Mouse (Mus musculus) forebrain, embryonic 13.5 days (tissue): ENCODE results near the gene Gm20792. TPM values are rescaled to one million over a fixed set of nuclear protein-coding genes. Genes with fewer than 3 reads are reported as not detected.
"Not testable (repeated sequence)": the region's sequence is repeated elsewhere in the genome, so short reads cannot be mapped to it uniquely, and the experiment has no call there.

Experiments used
- ATAC-seq: fragments of 200-750 bp; cut with Nextera tagmentation; 2 replicates; pipeline ENCODE4 v1.8.0; 2017
- H3K27ac ChIP-seq: fragments of 300-500 bp; sonication (generic); 2 replicates; pipeline ENCODE4 v1.5.1; 2015; ENCODE audit warnings: inconsistent platforms, mild to moderate bottlenecking, moderate library complexity
- H3K27me3 ChIP-seq: fragments of 300-500 bp; sonication (generic); 2 replicates; pipeline ENCODE4 v1.6.1; 2015; ENCODE audit warnings: mild to moderate bottlenecking, inconsistent platforms
- H3K36me3 ChIP-seq: fragments of 300-500 bp; sonication (generic); 2 replicates; pipeline ENCODE4 v1.6.1; 2015; ENCODE audit warnings: mild to moderate bottlenecking, inconsistent platforms; ENCODE audit not compliant: poor library complexity, severe bottlenecking
- H3K4me1 ChIP-seq: fragments of 300-500 bp; sonication (generic); 2 replicates; pipeline ENCODE4 v1.6.1; 2015; ENCODE audit warnings: inconsistent platforms
- H3K4me2 ChIP-seq: fragments of 300-500 bp; sonication (generic); 2 replicates; pipeline ENCODE4 v1.6.1; 2015; ENCODE audit warnings: inconsistent platforms, mild to moderate bottlenecking, moderate library complexity
- H3K4me3 ChIP-seq: fragments of 300-500 bp; sonication (generic); 2 replicates; pipeline ENCODE4 v1.5.1; 2015; ENCODE audit warnings: mild to moderate bottlenecking, inconsistent platforms
- H3K9ac ChIP-seq: fragments of 300-500 bp; sonication (generic); 2 replicates; pipeline ENCODE4 v1.6.1; 2015; ENCODE audit warnings: mild to moderate bottlenecking, inconsistent platforms
- H3K9me3 ChIP-seq: fragments of 300-500 bp; sonication (generic); replicated peaks from 2 replicates; pipeline ENCODE4 v1.6.1; 2016; ENCODE audit warnings: inconsistent platforms
- WGBS: fragments of 180-500 bp; shearing (Covaris S2); methylation state at CpG from one replicate; pipeline ENCODE4 v1.1.7; 2015; 5-methylcytosine and 5-hydroxymethylcytosine counted together
- polyA plus RNA-seq: library from polyadenylated mRNA; unstranded; fragments of >200 nt; fragmentation: Nextera tagmentation; extraction: Ambion mirVana; gene quantifications from 2 replicates; pipeline ENCODE4 v1.2.1, GENCODE M21; 2015

Gm20792 gene
- polyA plus RNA-seq = not detected in 2 replicates

DNA sequence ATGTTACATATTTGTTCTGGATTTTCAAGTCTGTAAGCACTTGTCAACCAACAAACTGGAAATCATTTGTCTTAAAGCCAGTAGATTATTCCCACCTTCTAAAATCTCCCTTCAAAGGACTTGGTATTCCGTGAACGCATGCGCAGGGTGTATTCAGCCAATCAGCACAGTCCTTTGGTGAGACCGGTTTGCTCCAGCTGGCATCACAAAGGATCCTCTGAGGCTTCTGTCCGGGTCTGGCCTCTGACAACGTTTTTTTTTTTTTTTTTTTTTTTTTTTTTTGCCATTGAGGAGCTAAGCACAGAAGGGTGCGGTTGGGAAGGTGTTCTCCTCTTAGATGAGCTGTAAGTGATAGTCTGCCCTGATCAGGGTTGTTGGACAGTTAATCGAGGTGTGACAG, at the start of gene Gm20792:
Gm20792 (plus strand) TSS at position 301 of the 400 bp plus-strand sequence.
- H3K4me3 ChIP-seq, H3K9me3 ChIP-seq, H3K4me1 ChIP-seq, H3K27me3 ChIP-seq, H3K9ac ChIP-seq, H3K36me3 ChIP-seq, H3K4me2 ChIP-seq, H3K27ac ChIP-seq, ATAC-seq: not testable (repeated sequence)
- no CpG with 5 or more reads among the region's 8 CpGs for WGBS
